Mouse (Mus musculus): Measurements from ENCODE around the gene Plaa.

Gene Plaa

GRCm38 (mm10) chr4:94556265-94557054, 46.6 kb downstream of the Plaa start, which contains the start of the genes Gm10306 and Caap1:
Gene Gm10306 (plus strand): TSS chr4:94556546.
Gene Caap1 (minus strand): TSS chr4:94556796.
- DNase-seq (ENCODE audit: low read depth, low spot score): peak; percentile 86

- no peak for DNase-seq (ENCODE audit: low read depth, low spot score)
These were observed 48.0 kb downstream of the Plaa start for GRCm38 (mm10) chr4:94554955-94555494.

DNA sequence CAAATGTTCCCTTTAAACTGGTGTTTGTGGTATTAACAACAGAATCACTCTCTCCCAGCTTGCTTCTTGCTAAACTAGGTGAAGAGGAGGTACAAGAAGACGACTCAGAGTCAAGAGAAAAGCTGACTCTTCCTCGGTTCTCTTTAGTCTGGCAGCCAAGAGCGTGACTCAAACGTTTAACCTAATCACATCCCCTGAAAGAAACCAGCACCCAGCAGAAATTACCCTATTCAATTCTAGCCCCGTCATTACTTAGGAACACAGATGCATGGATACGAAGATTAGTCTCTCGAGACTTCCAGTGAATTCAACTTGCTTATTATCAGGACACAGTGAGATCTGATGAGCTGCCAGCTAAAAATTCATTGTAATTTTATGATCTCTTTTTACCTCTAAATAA, 58.7 kb downstream of the Plaa start:
- no peak for DNase-seq (ENCODE audit: low read depth, low spot score)

DNA sequence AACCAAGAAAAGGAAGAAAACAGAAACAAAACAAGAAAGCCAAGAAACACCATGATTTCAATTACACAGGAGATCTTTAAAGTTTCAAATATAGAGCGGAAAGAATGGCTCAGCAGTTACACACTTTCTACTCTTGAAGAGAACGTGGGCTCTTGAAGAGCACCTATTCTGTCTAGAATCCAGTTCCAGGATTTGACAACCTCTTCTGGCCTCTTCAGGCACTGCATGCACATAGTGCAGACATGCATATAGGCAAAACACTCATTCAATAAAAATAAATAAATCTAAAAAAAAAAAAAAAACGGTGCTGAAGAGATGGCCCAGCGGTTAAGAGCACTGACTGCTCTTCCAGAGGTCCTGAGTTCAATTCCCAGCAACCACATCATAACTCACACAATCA, 60.0 kb downstream of the Plaa start:
- no peak for DNase-seq (ENCODE audit: low read depth, low spot score)

DNA sequence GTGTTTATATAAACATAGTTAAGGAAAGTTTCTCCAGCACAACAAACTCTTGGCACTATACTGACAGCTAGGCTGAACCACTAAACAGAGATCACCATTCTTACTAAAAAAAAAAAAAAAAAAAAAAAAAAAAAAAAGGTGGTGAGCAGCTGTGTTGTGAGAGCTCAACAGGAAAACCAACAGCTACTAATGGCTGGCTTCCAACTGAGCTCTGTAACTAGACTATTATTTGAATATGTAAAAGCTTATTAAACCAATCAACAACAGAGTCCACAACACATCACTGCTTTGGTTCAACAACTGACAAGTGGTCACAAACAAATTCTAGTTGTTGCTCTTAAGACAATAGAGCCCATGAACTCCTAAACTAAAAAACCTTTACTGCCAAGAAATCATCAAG, 69.8 kb downstream of the Plaa start:
- DNase-seq (ENCODE audit: low read depth, low spot score): no peak

DNA sequence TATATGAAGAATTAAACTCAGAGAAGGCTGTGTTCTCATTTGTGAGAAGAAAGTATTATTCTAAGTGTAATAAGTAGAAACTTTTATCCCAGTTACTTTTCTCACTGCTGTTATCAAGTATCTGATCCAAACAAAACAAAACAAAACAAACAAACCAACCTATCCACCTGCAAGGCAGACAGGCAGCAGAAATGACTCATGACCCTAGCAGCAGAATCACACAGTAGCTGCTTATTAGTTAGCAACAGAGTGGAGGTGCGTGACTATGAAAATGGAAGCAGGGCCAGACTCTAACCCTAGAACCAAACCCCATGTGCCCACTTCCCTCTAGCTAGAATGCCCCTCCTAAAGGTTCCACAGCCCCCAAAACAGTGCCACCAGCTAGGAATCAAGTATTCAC, 73.6 kb downstream of the Plaa start:
- DNase-seq (ENCODE audit: low read depth, low spot score): no peak

- no peak for DNase-seq (ENCODE audit: low read depth, low spot score)
These were observed 79.7 kb downstream of the Plaa start for GRCm38 (mm10) chr4:94523321-94523720.

GRCm38 (mm10) chr4:94517631-94518030, 85.4 kb downstream of the Plaa start:
- peak; percentile 42 for DNase-seq (ENCODE audit: low read depth, low spot score)

Data from retina, adult 2 months (tissue).